Mouse (Mus musculus): ENCODE measurements around the gene Cyb561d2.
A peak's percentile ranks its signal among the peaks of the same experiment; 100 is the strongest.

DNA sequence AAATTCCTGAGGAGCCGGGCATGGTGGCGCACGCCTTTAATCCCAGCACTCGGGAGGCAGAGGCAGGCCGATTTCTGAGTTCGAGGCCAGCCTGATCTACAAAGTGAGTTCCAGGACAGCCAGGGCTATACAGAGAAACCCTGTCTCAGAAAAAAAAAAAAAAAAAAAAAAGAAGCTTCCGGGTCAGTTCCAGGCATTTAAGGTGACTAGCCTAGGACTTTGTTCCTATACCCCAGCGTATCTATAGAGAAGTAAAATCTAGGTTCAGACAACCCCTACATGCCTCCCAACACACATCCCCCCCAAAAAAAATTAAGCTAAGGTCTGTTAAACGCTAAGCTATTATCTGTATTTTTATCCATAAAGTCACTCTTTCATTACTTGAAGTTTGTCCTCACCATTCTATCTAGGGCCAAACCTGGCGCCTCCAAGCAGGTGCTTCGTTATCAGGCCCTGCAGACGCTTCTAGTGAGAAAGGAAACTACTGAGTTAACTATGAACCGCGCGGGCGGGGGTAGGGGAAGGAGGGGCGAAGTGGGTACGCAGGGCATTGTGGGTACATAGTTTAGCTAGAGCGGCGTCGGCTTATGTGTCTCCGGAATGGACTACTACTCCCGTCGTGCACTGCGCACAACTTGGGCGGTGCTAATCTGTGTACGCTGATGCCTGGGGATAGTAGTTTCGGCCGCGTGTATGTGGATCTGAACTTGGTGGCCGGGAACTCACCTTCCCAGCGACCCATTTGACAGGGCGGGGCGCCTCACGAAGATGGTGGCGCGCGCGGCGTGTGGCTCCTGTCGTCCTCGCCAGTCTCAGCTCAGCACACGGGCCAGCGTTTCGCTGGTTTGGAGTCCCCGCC lies 45.2 kb upstream of the Cyb561d2 start, which contains the start of gene Ifrd2:
- TF ChIP-seq POLR2A (IDR thresholded peaks at IDR 0.05; ENCODE audit: insufficient read depth, low read depth, low read length) (peak; percentile 71), CTCF (IDR thresholded peaks at IDR 0.05) (no peak), EP300 (IDR thresholded peaks at IDR 0.05; ENCODE audit: insufficient read depth, low read depth, low read length) (peak; percentile 80)
